Mouse (Mus musculus): Measurements from ENCODE around the gene Zfp952.
"Not testable (repeated sequence)": the region's sequence is repeated elsewhere in the genome, so short reads cannot be mapped to it uniquely, and the experiment has no call there.

Zfp952 gene

DNA sequence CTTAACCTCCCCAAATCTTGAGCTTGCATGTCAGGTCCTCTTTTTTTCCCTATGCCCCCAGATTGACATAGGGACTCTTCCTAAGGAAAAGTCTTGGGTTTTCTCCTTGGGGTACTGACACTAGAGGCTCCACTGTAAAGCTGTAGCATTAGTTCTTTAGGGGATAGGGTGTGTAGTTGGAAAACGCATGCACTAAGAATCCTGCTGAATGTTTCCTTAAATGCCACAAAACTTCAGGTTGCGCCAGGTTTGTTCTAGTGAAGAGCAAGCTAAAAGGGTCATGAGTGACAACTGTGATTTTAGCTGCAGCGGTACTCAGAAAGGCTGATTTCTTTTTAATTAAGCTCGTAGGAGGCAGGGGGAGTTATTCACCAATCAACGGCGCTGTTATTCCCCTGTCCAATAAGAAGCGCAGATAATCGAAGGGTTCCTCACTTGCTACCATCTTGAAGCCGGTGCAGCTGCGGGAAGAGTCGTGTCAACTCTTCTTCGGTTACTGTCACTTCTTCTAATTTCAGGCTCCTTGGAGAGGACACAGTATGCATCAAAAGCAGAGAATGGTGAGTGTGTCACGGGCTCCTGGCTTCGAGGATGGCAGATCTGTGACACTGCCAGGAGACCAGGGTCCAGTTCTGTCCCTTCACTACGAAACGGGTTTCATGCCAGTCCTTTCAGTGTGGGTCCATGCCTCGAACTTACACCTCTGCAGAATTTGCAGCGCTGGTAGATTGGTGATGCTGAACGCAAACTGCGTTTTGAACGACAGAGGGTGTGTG lies at the start of gene Zfp952:
TSS of gene Zfp952 (plus strand) at position 431 of the 776 bp plus-strand sequence.
- DNase-seq = peak; percentile 84 to 86

DNA sequence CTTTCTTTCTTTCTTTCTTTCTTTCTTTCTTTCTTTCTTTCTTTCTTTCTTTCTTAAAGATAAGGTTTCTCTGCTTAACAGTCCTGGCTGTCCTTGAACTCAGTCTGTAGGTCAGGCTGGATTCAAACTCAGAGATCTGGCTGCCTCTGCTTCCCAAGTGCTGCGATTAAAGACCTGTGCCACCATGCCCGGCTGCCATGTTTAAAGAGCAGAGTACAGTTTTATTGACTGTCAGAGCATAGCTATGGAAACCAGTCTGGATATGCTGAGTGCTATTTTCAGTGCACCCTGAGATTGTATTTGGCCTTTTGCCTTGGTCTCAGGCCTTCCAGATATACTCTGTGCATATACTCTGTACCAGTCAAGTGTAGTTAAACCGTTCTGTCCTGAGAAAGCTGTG lies 49.3 kb upstream of the Zfp952 start:
- no peak for DNase-seq

DNA sequence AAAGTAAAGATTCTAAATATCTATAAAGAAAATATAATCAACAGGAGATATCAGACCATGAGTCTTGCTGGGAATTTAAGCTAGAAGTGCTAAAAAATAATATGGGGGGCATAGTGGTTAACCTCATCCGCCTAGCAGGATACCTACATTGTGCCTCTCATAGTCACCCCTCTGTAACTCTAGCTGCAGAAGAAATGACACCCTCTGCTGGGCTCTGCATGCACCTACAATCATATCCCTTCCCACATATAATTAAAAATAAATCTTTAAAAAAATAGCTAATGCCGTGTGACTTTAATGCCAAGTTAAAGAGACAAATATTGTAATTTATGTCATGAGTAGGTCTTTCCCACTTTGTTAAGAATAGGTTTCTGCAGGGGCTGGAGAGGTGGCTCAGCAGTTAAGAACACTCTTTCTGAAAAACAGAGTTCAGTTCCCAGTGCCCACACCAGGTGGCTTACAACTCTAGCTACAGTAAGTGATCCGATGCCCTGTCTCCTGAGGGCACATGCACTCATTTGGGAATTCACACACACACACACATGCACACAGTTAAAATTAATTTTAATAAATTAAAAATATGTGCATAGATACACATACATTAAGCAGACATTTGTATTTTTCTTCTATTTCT lies 48.4 kb upstream of the Zfp952 start:
- no peak for DNase-seq

DNA sequence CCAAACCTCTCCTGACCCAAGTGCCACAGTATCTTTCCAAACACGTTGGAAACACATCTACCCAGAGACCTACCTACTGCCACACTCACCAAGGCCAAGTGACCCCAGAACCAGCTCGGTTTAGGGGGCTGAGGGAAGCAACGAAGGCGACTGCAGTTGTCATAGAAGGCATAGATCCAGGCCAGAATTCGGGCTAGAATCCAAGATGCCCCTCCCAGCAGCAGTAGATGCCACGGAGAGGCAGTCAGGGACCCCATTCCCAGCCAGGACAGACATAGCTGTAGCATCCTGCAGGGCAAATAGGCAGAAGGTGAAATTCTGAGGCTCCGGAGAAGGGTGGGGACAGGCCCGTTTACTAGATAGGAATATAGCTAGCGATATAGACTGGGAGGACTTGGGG lies 46.2 kb upstream of the Zfp952 start:
- peak in 1 of 2 experiments; percentile 15 for DNase-seq

DNA sequence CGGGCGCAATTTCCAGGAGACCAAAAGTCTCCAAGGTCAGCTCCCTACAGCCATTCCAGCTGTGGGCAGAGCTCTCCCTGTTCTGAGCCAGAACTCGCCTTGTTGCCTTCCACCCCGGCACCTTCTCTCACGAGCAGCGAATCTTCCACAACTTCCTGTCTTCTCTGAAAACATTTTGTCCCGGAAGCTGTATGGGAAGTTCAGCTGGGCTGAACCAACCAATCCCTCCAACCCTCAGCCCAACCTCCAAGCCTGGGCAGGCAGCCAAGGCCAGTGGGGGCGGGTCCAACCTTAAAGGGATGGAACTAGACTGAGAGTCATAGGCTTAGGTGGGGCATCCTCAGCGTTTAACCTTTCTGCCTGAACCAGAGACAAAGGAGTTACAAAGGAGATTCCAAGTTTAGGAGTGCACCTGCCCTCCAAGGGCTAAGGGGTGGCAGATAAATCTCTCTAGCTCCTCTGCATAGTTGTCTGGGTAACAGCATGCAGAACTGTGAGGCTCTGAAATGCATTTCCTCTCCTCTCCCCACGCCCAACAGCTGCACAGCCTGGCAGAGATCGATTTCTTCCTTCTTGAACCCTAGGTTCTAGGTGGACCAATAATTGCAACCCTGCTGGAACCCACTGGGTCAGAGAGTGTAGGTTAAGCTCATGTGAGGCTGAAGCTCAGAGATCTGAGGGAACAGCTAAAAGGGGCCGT lies 45.6 kb upstream of the Zfp952 start, which contains the start of gene Cyp4f13:
TSS of gene Cyp4f13 (minus strand) at position 188 of the 700 bp plus-strand sequence.
- peak; percentile 94 to 97 for DNase-seq

DNA sequence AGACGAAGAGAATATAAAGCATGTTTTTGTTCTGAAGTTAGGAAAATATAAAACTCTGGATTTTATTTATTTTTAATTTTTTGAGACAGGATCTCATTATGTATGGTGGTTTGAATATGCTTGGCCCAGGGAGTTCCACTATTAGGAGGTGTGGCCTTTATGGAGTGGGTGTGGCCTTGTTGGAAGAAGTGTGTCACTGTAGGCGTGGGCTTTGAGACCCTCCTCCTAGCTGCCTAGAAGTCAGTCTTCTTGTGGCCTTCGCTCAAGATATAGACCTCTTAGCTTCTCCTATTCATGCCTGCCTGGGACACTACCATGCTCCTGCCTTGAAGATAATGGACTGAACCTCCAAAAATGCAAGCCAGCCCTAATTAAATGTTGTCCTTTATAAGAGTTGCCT lies 42.8 kb upstream of the Zfp952 start:
- no peak for DNase-seq

DNA sequence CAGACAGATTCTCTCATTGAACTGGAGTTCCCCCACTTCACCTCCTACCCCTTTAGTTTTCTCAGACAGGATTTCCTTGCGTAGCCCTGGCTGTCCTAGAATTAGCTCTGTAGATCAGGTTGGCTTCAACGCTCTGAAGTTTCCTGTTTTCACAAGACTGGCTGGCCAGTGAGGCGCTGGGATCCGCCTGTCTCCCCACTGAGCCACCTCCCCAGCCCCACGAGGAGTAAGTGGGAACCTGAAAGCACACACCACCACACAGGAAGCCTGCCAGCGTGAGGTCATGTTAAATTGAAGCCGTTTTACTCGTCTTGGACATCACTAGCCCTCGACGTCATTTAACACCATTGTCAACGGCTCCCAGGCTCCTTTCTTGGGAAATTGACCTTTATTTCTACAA lies 41.9 kb upstream of the Zfp952 start:
- no peak for DNase-seq

DNA sequence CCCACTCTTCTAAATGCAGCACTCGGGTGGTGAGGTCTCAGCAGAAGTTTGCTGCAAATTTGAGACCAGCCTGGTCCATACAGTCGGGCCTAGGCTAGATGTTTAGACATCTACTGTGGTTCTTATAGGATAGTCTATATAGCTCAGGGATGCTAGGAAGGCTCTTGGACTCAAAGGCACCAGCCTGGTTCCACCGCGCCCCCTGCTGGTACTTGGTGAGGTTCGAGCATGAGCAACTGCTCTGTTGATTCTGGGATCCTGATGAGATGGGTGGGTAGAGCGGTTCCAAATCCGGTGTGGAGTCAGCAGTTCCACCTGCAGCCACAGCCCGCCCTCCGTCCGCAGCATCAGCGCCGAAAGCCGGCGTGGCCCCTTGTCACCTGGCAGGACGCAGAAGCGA lies 41.5 kb upstream of the Zfp952 start:
- DNase-seq = peak; percentile 82 to 94

DNA sequence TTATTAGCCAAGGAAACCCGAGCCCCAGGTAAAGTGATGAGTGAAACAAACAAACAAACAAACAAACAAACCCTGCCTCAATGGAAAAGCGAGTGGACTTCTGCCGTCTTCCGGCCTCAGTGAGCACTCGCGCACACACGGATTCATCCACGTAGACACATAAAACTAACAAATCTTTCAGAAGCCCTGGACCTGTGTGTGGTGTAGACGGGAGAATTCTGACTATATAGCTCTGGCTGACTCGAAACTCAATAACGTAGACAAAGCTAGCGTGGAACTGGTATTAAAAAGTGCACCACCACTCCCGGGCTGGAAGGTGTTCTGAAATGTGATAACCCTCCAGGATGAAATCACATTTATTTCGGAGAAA lies 27.7 kb upstream of the Zfp952 start:
- peak in 1 of 2 experiments; percentile 51 for DNase-seq

DNA sequence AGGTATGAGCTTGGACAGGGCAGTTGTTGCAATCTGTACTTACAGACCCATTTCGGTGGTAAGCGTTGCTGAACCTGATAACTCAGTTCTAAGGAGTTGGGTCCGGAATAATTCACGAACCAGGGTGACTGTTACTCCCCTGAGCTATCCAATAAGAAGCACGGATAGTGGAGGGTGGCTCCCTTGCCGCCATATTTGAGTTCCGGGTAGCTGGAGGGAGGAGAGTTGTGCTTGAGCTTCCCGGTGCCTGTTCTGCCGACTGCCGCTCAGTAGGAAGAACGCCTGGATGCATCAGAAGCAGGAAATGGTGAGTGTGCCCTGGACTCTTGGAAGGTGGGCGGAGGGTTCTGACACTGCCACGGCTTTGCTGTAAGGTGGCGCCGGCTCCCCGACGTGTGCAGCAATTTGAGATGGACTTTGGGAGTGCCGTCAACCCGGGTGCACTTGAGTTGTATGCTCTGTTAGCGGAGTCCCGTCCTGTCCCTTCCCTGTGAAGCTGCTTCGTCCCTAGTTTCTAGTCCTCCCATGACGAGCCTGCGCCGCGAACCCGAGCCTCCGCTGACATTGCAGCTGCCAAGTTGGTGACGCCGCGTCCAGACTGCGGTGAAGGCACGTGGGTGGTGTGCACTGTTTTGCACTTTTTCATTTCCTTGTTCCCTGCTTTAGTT lies 27.2 kb upstream of the Zfp952 start, which contains the start of gene Zfp472:
TSS of gene Zfp472 (plus strand) at position 192 of the 668 bp plus-strand sequence.
- DNase-seq = peak; percentile 89

DNA sequence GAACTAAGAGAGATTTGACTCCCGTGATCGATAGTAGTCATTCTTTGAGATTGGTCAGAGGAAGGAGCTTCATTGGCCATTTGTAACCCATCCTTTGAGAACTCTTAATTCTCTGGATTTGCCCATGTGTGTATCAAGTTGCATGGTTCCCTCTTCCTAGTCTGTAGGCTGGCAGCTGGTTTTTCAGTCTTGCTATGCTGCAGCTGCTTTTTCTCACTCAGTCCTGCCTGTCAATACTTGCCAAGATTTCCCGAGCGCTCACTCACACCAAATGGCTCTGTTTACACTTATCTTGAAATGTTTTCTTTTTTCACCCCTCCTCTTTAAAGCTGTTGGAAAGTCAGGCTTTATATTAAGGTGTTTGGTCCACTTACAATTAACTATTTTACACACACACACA lies 11.6 kb upstream of the Zfp952 start:
- DNase-seq = no peak

DNA sequence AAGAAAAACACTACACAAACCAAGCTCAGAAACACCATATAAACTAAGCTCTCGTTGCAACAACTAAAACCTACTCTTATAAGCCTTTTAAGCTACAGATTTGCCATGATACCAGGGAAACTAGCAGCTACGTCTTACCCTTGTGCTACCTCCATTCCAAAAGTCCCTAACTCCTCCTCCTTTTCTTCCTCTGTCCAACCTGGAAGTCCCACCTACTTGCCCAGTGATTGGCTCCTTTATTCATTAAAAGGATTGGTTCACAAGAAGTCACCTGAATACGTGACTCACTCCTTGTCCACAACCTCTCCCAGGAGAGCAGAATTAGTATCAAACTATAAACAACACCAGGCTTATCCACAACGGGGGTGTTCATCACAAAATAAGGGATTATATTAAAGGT lies 6.6 kb upstream of the Zfp952 start:
- no peak for DNase-seq

DNA sequence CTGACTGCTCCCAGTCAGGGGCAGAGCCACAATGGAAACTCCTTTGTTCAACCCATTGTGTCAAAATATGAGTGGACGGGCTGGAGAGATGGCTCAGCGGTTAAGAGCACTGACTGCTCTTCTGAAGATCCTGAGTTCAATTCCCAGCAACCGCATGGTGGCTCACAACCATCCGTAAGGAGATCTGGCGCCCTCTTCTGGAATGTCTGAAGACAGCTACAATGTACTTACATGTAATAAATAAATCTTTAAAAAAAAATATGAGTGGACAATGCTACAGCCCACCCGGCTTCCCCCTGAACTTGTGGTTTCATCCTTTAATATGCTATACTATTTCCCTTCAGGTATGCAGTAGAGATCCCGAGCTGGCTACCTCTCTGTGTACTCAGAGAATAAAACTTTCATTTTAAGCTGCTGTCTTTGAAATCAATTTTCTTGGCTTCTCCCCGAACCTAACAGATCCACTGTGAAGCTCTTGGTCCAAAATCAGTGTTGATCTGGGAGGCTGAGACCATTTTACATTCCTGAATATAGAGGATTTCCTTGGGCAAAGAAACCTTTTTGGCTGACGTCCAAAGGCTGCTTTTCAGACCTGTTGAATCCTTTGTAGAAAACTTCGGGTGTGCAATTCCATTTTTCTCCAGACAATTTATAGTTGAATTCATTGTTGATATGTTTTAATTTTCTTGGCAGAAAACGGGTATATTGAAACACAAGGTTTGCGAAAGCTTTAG lies 797 bp upstream of the Zfp952 start:
- peak; percentile 8 to 27 for DNase-seq

DNA sequence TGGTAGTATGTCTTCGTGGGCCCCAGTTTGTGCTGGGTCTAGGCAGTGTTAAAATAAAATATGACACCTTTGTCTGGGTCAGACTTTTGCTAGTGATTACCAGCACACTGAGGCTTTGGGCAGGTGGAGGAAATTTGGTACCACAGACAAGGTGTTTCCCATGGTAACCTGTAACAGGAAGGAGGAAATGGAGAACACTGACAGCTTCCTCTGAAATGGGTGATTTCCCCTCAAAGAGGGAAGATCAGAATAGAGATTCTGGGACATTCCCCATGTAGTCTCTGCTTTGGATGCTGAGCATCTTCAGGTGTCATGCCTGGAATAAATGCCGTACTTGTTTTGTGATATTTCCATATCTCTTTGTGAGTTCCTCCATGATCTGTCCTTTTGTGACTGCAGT lies 5.6 kb downstream of the Zfp952 start:
- DNase-seq = no peak

DNA sequence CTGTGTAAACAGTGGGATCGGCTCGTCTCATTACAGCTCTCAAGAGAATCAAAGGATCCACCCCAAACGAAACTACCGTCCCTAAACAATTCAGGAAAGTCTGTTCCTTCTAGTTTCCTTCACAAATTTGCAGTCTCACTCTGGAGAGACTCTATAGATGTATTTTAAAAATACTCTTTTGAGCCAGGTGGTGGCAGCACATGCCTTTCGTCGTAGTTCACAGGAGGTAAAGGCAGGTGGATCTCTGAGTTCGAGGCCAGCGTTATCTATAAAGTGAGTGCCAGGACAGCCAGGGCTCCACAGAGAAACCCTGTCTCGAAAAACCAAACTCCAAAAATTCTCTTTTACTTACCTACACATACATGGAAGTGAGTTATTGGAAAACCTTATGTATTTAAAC lies 15.4 kb downstream of the Zfp952 start:
- no peak for DNase-seq

DNA sequence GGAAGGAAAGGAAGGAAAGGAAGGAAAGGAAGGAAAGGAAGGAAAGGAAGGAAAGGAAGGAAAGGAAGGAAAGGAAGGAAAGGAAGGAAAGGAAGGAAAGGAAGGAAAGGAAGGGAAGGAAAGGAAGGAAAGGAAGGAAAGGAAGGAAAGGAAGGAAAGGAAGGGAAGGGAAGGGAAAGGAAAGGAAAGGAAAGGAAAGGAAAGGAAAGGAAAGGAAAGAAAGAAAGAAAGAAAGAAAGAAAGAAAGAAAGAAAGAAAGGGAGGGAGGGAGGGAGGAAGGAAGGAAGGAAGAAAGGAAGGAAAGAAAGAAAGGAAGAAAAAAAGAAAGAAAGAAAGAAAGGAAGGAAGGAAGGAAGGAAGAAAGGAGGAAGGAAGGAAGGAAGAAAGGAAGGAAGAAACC lies 27.5 kb downstream of the Zfp952 start:
- DNase-seq = not testable (repeated sequence)

DNA sequence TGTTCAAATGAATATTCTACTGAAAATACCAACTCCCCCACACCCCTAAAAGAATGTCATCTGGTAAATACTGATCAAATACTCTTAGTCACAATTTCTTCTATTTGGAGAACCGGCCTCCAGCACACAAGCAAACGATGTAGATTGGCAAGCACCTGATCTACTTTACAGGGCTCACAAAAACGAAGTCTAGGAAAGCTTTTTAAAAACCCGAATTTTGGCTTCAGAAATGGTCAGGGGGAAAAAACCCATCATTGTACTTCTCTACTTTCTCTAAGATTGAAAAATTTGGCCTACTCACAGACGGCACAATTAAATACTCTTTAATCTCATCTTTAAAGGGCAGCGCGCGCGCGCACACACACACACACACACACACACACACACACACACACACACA lies 39.4 kb downstream of the Zfp952 start:
- peak in 1 of 2 experiments; percentile 15 for DNase-seq

DNA sequence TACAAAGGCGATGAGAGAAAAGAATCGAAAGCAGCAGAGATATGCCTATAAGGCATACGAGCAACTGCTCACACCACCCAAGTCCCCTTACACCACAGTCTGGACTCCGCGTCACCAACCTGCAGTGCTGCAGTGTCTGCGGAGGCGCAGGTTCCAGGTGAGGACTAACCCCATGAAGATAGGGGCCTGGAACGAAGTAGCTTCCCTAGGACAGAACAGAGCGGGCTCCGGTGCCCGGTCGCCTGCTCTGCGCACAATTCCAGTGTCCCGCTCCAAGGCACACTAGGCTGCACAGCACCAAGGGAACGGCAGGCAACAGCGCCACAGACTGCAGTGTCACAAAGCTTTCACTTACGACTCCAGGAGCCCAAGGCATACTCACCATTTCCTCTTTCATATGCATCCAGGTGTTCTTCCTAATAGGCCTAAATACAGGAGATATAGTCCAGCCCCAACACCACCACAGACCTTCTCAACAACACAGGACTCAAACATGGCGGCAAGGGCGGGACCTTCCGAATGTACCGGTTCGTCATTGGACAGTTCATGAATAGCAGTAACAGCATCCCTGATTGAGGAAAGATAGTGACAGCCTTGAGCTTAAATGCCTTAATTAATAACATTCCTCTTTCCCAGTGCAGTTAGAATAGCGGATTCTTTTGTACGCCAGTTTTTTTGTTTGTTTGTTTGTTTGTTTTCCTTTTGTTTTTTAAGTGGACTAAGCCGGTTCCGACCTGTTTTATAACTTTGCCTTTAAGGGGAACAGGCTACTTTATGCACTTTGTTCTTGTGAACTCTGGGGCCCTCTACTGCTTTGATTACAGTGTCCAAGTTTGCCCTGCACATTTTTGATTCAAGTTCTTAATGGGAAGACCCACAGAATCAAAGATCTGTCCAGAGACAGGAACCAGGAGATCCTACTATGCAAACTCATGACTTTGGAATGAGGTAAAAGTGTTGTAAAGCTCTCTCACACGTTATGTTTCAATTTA lies 40.3 kb downstream of the Zfp952 start, which contains the start of gene Zfp763:
TSS of gene Zfp763 (minus strand) at position 503 of the 992 bp plus-strand sequence.
- DNase-seq = peak; percentile 82 to 86

Data from cerebellum, postnatal 25 days (tissue).